Mouse (Mus musculus) stomach, postnatal 0 days (tissue): Measurements from ENCODE around the gene Gpr19.

Source experiments
- CTCF ChIP-seq: IDR thresholded peaks from 2 replicates; pipeline ENCODE4 v1.5.1; 2016; ENCODE audit warnings: antibody characterized with exemption, low read depth, mild to moderate bottlenecking, moderate library complexity
- EP300 ChIP-seq: optimal IDR thresholded peaks from 2 replicates; pipeline ENCODE3; 2016; ENCODE audit warnings: antibody characterized with exemption

DNA sequence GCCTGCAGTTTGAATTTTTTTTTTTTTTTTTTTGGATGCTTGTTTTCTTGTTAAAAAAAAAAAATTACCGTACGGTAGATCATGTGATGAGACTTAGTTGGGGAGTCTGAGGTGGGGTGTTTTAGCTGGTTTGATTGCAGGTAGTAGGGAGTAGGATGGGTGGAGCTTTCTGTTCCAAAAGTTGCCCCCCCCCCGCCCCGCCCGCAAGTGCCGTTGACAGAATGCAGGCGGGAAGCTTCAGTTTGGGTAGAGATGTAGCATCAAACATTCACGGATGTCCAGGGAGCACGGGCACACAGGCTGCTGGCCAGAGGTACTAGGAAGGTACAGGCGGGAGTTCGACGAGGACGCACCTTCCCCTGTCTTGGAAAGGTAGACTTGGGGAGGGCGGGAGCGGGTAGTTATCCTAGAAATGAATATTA, 30.5 kb upstream of the Gpr19 start:
- TF ChIP-seq EP300 (no peak), CTCF (no peak)
